ENCODE assay signal across 8 mouse cellular contexts in the genomic region with DNA sequence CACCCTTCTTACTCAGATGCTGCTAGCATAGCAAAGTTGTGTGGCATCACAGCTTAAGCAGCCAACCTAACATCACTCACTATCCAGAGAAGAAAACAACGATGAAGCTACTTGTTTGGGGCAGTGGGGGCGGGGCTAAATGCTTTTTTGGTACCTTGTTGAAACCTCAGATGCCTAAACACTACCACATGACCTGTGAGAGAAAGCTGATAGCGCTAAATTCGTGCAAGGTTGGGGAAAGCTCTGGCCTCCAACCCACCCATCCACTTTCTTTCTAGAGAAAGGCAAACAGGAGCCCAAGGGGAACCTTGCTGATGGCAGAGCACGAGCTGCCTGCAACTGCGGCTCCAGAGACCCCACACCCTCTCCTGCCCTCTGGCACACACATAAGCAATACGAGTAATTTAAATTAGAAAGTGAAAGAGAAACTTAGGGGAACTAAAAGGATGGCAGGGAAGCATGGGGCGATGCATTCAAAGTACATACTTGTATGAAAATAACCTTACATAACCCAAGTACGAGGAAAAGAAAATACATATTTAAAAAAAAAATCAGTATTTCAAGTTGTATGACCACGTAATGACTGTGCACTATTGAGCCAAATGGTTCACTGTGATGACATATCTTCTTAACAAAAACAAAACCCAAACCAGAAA. TPM values are rescaled to one million over a fixed set of nuclear protein-coding genes. Genes with fewer than 3 reads are reported as not detected.
DNase-seq lines count a peak whose midpoint lies in the region; ATAC-seq and TF ChIP-seq lines count a peak whose summit lies in the region.

No protein-coding gene starts in this region.

- peak overlapping the region; percentile 86 for H3K4me3 ChIP-seq in bone marrow, adult 2 months (replicated peaks; ENCODE audit: control insufficient read depth, low read depth, low read length)
- peak overlapping the region; percentile 32 for H3K4me3 ChIP-seq in heart, postnatal 0 days (ENCODE audit: low read depth, low read length)

- H3K9ac ChIP-seq in heart, postnatal 0 days (replicated peaks; ENCODE audit: low read depth, low read length) = peak overlapping the region; percentile 51

- DNase-seq in kidney, adult 9 months = peak; percentile 17
- no peak for DNase-seq in kidney, postnatal 14 days
- DNase-seq in heart, postnatal 0 days (ENCODE audit: low spot score) = peak; percentile 8
- peak; percentile 62 to 66 for DNase-seq in thymus, postnatal 36 days
- no peak for DNase-seq in left cerebral cortex, postnatal 14 days (ENCODE audit: low spot score in 2 of 2)

- intact Hi-C loops in left cerebral cortex, postnatal 14 days (cut with DNase I) = no loop called here

- peak overlapping the region; percentile 49 for H3K27ac ChIP-seq in bone marrow, adult 2 months (ENCODE audit: control insufficient read depth, insufficient read depth, low read depth, low read length, poor library complexity)
- peak overlapping the region; percentile 71 for H3K27ac ChIP-seq in heart, postnatal 0 days (ENCODE audit: low read depth)

- no peaks in the 10 kb centered on the region for H3K27me3 ChIP-seq in heart, postnatal 0 days (ENCODE audit: control insufficient read depth, insufficient read depth, low read length)

- no peak for TF ChIP-seq POLR2A in bone marrow, adult 2 months (IDR thresholded peaks at IDR 0.05; ENCODE audit: borderline replicate concordance, control insufficient read depth, low read depth, low read length)

- peaks cover 7% of the 10 kb centered on the region for H3K4me1 ChIP-seq in bone marrow, adult 2 months (ENCODE audit: control insufficient read depth, insufficient read depth, low read length)
- peaks cover 36% of the 10 kb centered on the region for H3K4me1 ChIP-seq in heart, postnatal 0 days (ENCODE audit: control insufficient read depth, insufficient read depth)

- TF ChIP-seq CTCF in bone marrow, adult 2 months (IDR thresholded peaks at IDR 0.05; ENCODE audit: control insufficient read depth, insufficient read depth, low read length) = no peak
- TF ChIP-seq CTCF in heart, postnatal 0 days (IDR thresholded peaks at IDR 0.05; ENCODE audit: low read depth) = no peak

- TF ChIP-seq EP300 in heart, postnatal 0 days (IDR thresholded peaks at IDR 0.05; ENCODE audit: low read depth) = no peak

- H3K4me2 ChIP-seq in heart, postnatal 0 days (ENCODE audit: low read depth, low read length) = peak overlapping the region; percentile 64

- H3K9me3 ChIP-seq in heart, postnatal 0 days (replicated peaks; ENCODE audit: control insufficient read depth, low read length) = no peaks in the 10 kb centered on the region

- peaks cover 23% of the 10 kb centered on the region for H3K36me3 ChIP-seq in heart, postnatal 0 days (replicated peaks; ENCODE audit: control insufficient read depth, insufficient read depth, low read length)

- 2% methylated on average over 10 of the region's 10 CpGs for WGBS in bone marrow, adult 2 months
- WGBS in heart, postnatal 0 days = 32% methylated on average over 10 of the region's 10 CpGs

- ATAC-seq in heart, postnatal 0 days (ENCODE audit: insufficient read depth, low read depth) = 0 out of 2 replicates have a peak, but pooled peaks have one; percentile 3
- ATAC-seq in megakaryocyte, adult 5-6 weeks (ENCODE audit: poor library complexity, severe bottlenecking) = peak; percentile 68
- no peak for ATAC-seq in frontal cortex, adult (ENCODE audit: low TSS enrichment)

RNA-seq across cellular contexts. Expression of a gene that starts 7.7 kb away (rescaled TPM):
- 5.5 and 12.0 TPM in 2 replicates for polyA plus RNA-seq in bone marrow, adult 2 months (2011; ENCODE audit: insufficient read depth, insufficient read length, low replicate concordance, missing spikeins)
- 24.8 and 54.7 TPM in 2 replicates for total RNA-seq in heart, postnatal 0 days (2014; rRNA removed; ENCODE audit: low replicate concordance)
- polyA plus RNA-seq in heart, postnatal 0 days (2015; fragmentation: Nextera tagmentation; extraction: Ambion mirVana) = 2.5 and 3.0 TPM in 2 replicates
- 20.5 and 21.7 TPM in 2 replicates for total RNA-seq in megakaryocyte, adult 5-6 weeks (2015)
- total RNA-seq in megakaryocyte, adult 5-6 weeks (2017) = 15.0 and 23.1 TPM in 2 replicates
- 10 to 100 TPM; 76.1 to 80.7 TPM for total RNA-seq in left cerebral cortex, postnatal 14 days (2021)

Comparison
In these comparisons a context has a peak if more than half of its experiments do, and no peak if none do; other contexts are left out.
1. DNase-seq: peak in kidney, adult 9 months (single experiment), heart, postnatal 0 days (single experiment) and thymus, postnatal 36 days (2 of 2); none in kidney, postnatal 14 days (single experiment) and left cerebral cortex, postnatal 14 days (0 of 2).